Mouse (Mus musculus) brain, embryonic 14.5 days (tissue): ENCODE data around the gene Erich2. TPM values are rescaled to one million over a fixed set of nuclear protein-coding genes. Genes with fewer than 3 reads are reported as not detected.
A peak's percentile ranks its signal among the peaks of the same experiment; 100 is the strongest.

Source experiments
- DNase-seq: peaks from one replicate; pipeline ENCODE4 v3.0.0-alpha.2; 2011; ENCODE audit warnings: low read depth
- CTCF ChIP-seq: fragments of 200-500 bp; IDR thresholded peaks from 2 replicates; pipeline ENCODE4 v1.5.1; 2012; ENCODE audit warnings: inconsistent platforms, mild to moderate bottlenecking, moderate library complexity, borderline replicate concordance; ENCODE audit not compliant: insufficient read depth, insufficient read length; ENCODE audit errors: extremely low read depth
- POLR2A ChIP-seq: fragments of 200-500 bp; IDR thresholded peaks from 2 replicates; pipeline ENCODE4 v1.6.1; 2012; ENCODE audit warnings: mild to moderate bottlenecking, inconsistent platforms, borderline replicate concordance; ENCODE audit not compliant: poor library complexity, insufficient read depth, insufficient read length, severe bottlenecking; ENCODE audit errors: extremely low read depth
- polyA plus RNA-seq: library from polyadenylated mRNA; depleted of rRNA; stranded (reverse); fragments of >200 nt; gene quantifications from 2 replicates; pipeline ENCODE4 v1.2.3, GENCODE M21; 2012

Gene Erich2
- polyA plus RNA-seq, 1 experiment: 2.3 TPM

GRCm38 (mm10) chr2:70562981-70563671 is 54.5 kb downstream of the Erich2 start:
- peak; percentile 56 for DNase-seq
- TF ChIP-seq POLR2A (no peak), CTCF (no peak)

- TF ChIP-seq CTCF (no peak), POLR2A (no peak)
- DNase-seq: peak; percentile 90
Measured at GRCm38 (mm10) chr2:70563721-70564645, 55.4 kb downstream of the Erich2 start.

- peak; percentile 77 for DNase-seq
- no peak for TF ChIP-seq CTCF
- TF ChIP-seq POLR2A: no peak
Measured at GRCm38 (mm10) chr2:70564646-70565315, 56.2 kb downstream of the Erich2 start.

- TF ChIP-seq CTCF (no peak), POLR2A (no peak)
- DNase-seq: peak; percentile 72
Measured at GRCm38 (mm10) chr2:70565651-70566602, 57.3 kb downstream of the Erich2 start.

- TF ChIP-seq CTCF: no peak
- no peak for TF ChIP-seq POLR2A
- DNase-seq: peak; percentile 57
Measured at GRCm38 (mm10) chr2:70566603-70566981, 58.0 kb downstream of the Erich2 start.

GRCm38 (mm10) chr2:70567071-70567681 is 58.6 kb downstream of the Erich2 start:
- no peak for TF ChIP-seq POLR2A
- TF ChIP-seq CTCF: peak; percentile 64
- DNase-seq: peak; percentile 86

- no peak for TF ChIP-seq POLR2A
- no peak for DNase-seq
Measured at GRCm38 (mm10) chr2:70567682-70568077, 59.1 kb downstream of the Erich2 start.

- DNase-seq: peak; percentile 84
- no peak for TF ChIP-seq POLR2A
- TF ChIP-seq CTCF: no peak
Measured at GRCm38 (mm10) chr2:70568198-70568941, 59.8 kb downstream of the Erich2 start.

GRCm38 (mm10) chr2:70571698-70572097 is 63.1 kb downstream of the Erich2 start:
- no peak for TF ChIP-seq POLR2A
- TF ChIP-seq CTCF: no peak

GRCm38 (mm10) chr2:70572251-70572650 is 63.6 kb downstream of the Erich2 start:
- DNase-seq: no peak
- TF ChIP-seq POLR2A (no peak), CTCF (no peak)

More at GRCm38 (mm10) chr2:70571698-70572097, 63.1 kb downstream of the Erich2 start:
- peak; percentile 14 for DNase-seq
